6 mouse cellular contexts compared by ENCODE assay signal in the genomic region with DNA sequence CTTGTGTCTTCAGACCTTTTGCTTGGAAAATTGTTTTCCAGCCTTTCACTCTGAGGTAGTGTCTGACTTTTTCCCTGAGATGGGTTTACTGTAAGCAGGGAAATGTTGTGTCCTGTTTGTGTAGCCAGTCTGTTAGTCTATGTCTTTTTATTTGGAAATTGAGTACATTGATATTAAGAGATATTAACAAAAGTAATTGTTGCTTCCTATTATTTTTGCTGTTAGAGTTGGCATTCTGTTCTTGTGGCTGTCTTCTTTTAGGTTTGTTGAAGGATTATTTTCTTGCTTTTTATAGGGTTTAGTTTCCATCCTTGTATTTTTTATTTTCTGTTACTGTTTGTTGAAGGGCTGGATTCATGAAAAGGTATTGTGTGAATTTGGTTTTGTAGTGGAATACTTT.
DNase-seq lines count a peak whose midpoint lies in the region; ATAC-seq and TF ChIP-seq lines count a peak whose summit lies in the region.
"Not testable (repeated sequence)": the region's sequence is repeated elsewhere in the genome, so short reads cannot be mapped to it uniquely, and the experiment has no call there.

No protein-coding gene starts in this region.

- not testable (repeated sequence) for H3K36me3 ChIP-seq in forebrain, postnatal 0 days (ENCODE audit: insufficient read depth); limb, embryonic 14.5 days (ENCODE audit: control insufficient read depth, insufficient read depth, low read length); midbrain, embryonic 14.5 days (ENCODE audit: control insufficient read depth, insufficient read depth, low read length)

- DNase-seq in NIH3T3 (ENCODE audit: low read depth) = peak; percentile 1
- peak; percentile 72 for DNase-seq in embryo, embryonic 11 days
- peak; percentile 1 for DNase-seq in forebrain, postnatal 0 days
- peak; percentile 59 for DNase-seq in limb, embryonic 14.5 days (ENCODE audit: low spot score)
- peak; percentile 39 for DNase-seq in midbrain, embryonic 14.5 days
- peak; percentile 33 for DNase-seq in thymus, postnatal 0 days (ENCODE audit: low spot score)

- ATAC-seq in forebrain, postnatal 0 days; limb, embryonic 14.5 days (ENCODE audit: low FRiP score, low read depth); midbrain, embryonic 14.5 days (ENCODE audit: low FRiP score, low TSS enrichment): not testable (repeated sequence)

- not testable (repeated sequence) for TF ChIP-seq POLR2A in limb, embryonic 14.5 days (IDR thresholded peaks at IDR 0.05; ENCODE audit: borderline replicate concordance, extremely low read depth, insufficient read depth, insufficient read length)

- not testable (repeated sequence) for TF ChIP-seq CTCF in forebrain, postnatal 0 days (IDR thresholded peaks at IDR 0.05; ENCODE audit: low read depth)

- not testable (repeated sequence) for H3K4me1 ChIP-seq in forebrain, postnatal 0 days (ENCODE audit: insufficient read depth); limb, embryonic 14.5 days (ENCODE audit: control insufficient read depth, insufficient read depth, low read length); midbrain, embryonic 14.5 days (ENCODE audit: control insufficient read depth, insufficient read depth, low read length)

- not testable (repeated sequence) for H3K9ac ChIP-seq in forebrain, postnatal 0 days; limb, embryonic 14.5 days (ENCODE audit: low read depth, low read length, severe bottlenecking); midbrain, embryonic 14.5 days (replicated peaks; ENCODE audit: low read length)

- not testable (repeated sequence) for H3K27ac ChIP-seq in forebrain, postnatal 0 days (ENCODE audit: low read depth, low read length); limb, embryonic 14.5 days (replicated peaks; ENCODE audit: low read depth, low read length); midbrain, embryonic 14.5 days (replicated peaks; ENCODE audit: low read depth, low read length)

- H3K9me3 ChIP-seq in forebrain, postnatal 0 days (ENCODE audit: low read length); limb, embryonic 14.5 days (ENCODE audit: control insufficient read depth, low read length); midbrain, embryonic 14.5 days (ENCODE audit: control insufficient read depth, low read length): not testable (repeated sequence)

- not testable (repeated sequence) for H3K27me3 ChIP-seq in forebrain, postnatal 0 days (ENCODE audit: insufficient read depth, low read length); limb, embryonic 14.5 days (ENCODE audit: control insufficient read depth, insufficient read depth, low read length); midbrain, embryonic 14.5 days (ENCODE audit: control insufficient read depth, insufficient read depth, low read length)

- not testable (repeated sequence) for H3K4me2 ChIP-seq in forebrain, postnatal 0 days (ENCODE audit: low read depth); limb, embryonic 14.5 days (replicated peaks; ENCODE audit: low read depth, low read length, severe bottlenecking); midbrain, embryonic 14.5 days (ENCODE audit: low read length)

- not testable (repeated sequence) for H3K4me3 ChIP-seq in forebrain, postnatal 0 days (ENCODE audit: low read depth, low read length); limb, embryonic 14.5 days (replicated peaks; ENCODE audit: low read length); midbrain, embryonic 14.5 days (replicated peaks; ENCODE audit: low read depth, low read length)

Comparison
In these comparisons a context has a peak if more than half of its experiments do, and no peak if none do; other contexts are left out.
1. DNase-seq: peak in every context shown above with its lines; median percentile 72 in embryo, embryonic 11 days; 59 in limb, embryonic 14.5 days; 39 in midbrain, embryonic 14.5 days; 33 in thymus, postnatal 0 days; 1 in NIH3T3; 1 in forebrain, postnatal 0 days.